Mouse (Mus musculus) intestine, embryonic 15.5 days (tissue): Measurements from ENCODE around the gene Grk6. TPM values are rescaled to one million over a fixed set of nuclear protein-coding genes. Genes with fewer than 3 reads are reported as not detected.
A peak's percentile ranks its signal among the peaks of the same experiment; 100 is the strongest.
"Not testable (repeated sequence)": the region's sequence is repeated elsewhere in the genome, so short reads cannot be mapped to it uniquely, and the experiment has no call there.

Experiments
- ATAC-seq: fragments of 200-750 bp; cut with Nextera tagmentation; 2 replicates; pipeline ENCODE4 v1.8.0; 2017; ENCODE audit warnings: moderate TSS enrichment, moderate library complexity
- H3K27ac ChIP-seq: fragments of 300-500 bp; sonication (generic); 2 replicates; pipeline ENCODE4 v1.5.1; 2015; ENCODE audit warnings: mild to moderate bottlenecking, inconsistent platforms
- H3K27me3 ChIP-seq: fragments of 300-500 bp; sonication (generic); replicated peaks from 2 replicates; pipeline ENCODE4 v1.6.1; 2015; ENCODE audit warnings: inconsistent platforms
- H3K36me3 ChIP-seq: fragments of 300-500 bp; sonication (generic); 2 replicates; pipeline ENCODE4 v1.6.1; 2015; ENCODE audit warnings: inconsistent platforms
- H3K4me1 ChIP-seq: fragments of 300-500 bp; sonication (generic); replicated peaks from 2 replicates; pipeline ENCODE4 v1.6.1; 2015; ENCODE audit warnings: inconsistent platforms
- H3K4me2 ChIP-seq: fragments of 300-500 bp; sonication (generic); replicated peaks from 2 replicates; pipeline ENCODE4 v1.6.1; 2015; ENCODE audit warnings: mild to moderate bottlenecking, inconsistent platforms
- H3K4me3 ChIP-seq: fragments of 300-500 bp; sonication (generic); replicated peaks from 2 replicates; pipeline ENCODE4 v1.5.1; 2015; ENCODE audit warnings: inconsistent platforms
- H3K9ac ChIP-seq: fragments of 300-500 bp; sonication (generic); 2 replicates; pipeline ENCODE4 v1.6.1; 2015; ENCODE audit warnings: inconsistent platforms
- H3K9me3 ChIP-seq: fragments of 300-500 bp; sonication (generic); 2 replicates; pipeline ENCODE4 v1.6.1; 2016; ENCODE audit warnings: inconsistent platforms
- WGBS: fragments of 180-500 bp; shearing (Covaris S2); methylation state at CpG from one replicate; pipeline ENCODE4 v1.1.7; 2015; 5-methylcytosine and 5-hydroxymethylcytosine counted together
- polyA plus RNA-seq: library from polyadenylated mRNA; unstranded; fragments of >200 nt; fragmentation: Nextera tagmentation; extraction: Ambion mirVana; gene quantifications from 2 replicates; pipeline ENCODE4 v1.2.1, GENCODE M21; 2015

The Grk6 gene
- polyA plus RNA-seq, 1 experiment from 2014 or later = 38.3 TPM

GRCm38 (mm10) chr13:55431889-55432685, 12.8 kb upstream of the Grk6 start:
- ATAC-seq = no peak
- WGBS = 69% methylated on average over 10 of the region's 10 CpGs
- no peaks in the 10 kb centered on the region for H3K27me3 ChIP-seq

GRCm38 (mm10) chr13:55437111-55437629, 7.7 kb upstream of the Grk6 start:
- not testable (repeated sequence) for H3K36me3 ChIP-seq, H3K4me3 ChIP-seq, H3K27me3 ChIP-seq, ATAC-seq, H3K9me3 ChIP-seq, H3K4me1 ChIP-seq, H3K9ac ChIP-seq, H3K4me2 ChIP-seq, H3K27ac ChIP-seq
- WGBS = 85% methylated on average over 15 of the region's 15 CpGs

More at GRCm38 (mm10) chr13:55431889-55432685, 12.8 kb upstream of the Grk6 start:
- Histone ChIP-seq H3K27ac (no peak overlapping the region), H3K4me1 (no peaks in the 10 kb centered on the region), H3K4me2 (no peak overlapping the region), H3K9ac (no peak overlapping the region), H3K4me3 (no peak overlapping the region), H3K36me3 (no peaks in the 10 kb centered on the region), H3K9me3 (no peaks in the 10 kb centered on the region)

- peak overlapping the region; percentile 99 for H3K27ac ChIP-seq
- peak overlapping the region; percentile 55 for H3K9ac ChIP-seq
- ATAC-seq = no peak
- WGBS = 34% methylated on average over 9 of the region's 9 CpGs
- peaks cover 28% of the 10 kb centered on the region for H3K4me1 ChIP-seq
- no peaks in the 10 kb centered on the region for H3K9me3 ChIP-seq
- no peaks in the 10 kb centered on the region for H3K36me3 ChIP-seq
- peak overlapping the region; percentile 81 for H3K4me3 ChIP-seq
- peak overlapping the region; percentile 80 for H3K4me2 ChIP-seq
- no peaks in the 10 kb centered on the region for H3K27me3 ChIP-seq
These were observed 1.0 kb upstream of the Grk6 start for GRCm38 (mm10) chr13:55443799-55444285.

GRCm38 (mm10) chr13:55444286-55444936, 461 bp upstream of the Grk6 start:
- Histone ChIP-seq H3K9ac (peak overlapping the region; percentile 55), H3K27ac (peak overlapping the region; percentile 99), H3K4me3 (peak overlapping the region; percentile 81), H3K4me1 (peaks cover 28% of the 10 kb centered on the region), H3K9me3 (no peaks in the 10 kb centered on the region), H3K4me2 (peak overlapping the region; percentile 80), H3K27me3 (no peaks in the 10 kb centered on the region), H3K36me3 (no peaks in the 10 kb centered on the region)
- peak; percentile 83 for ATAC-seq
- WGBS = 1% methylated on average over 33 of the region's 33 CpGs

GRCm38 (mm10) chr13:55445361-55446091, 654 bp downstream of the Grk6 start:
- peak overlapping the region; percentile 95 for H3K9ac ChIP-seq
- no peaks in the 10 kb centered on the region for H3K9me3 ChIP-seq
- peaks cover 28% of the 10 kb centered on the region for H3K4me1 ChIP-seq
- peak overlapping the region; percentile 99 for H3K27ac ChIP-seq
- H3K36me3 ChIP-seq = peaks cover 7% of the 10 kb centered on the region
- H3K27me3 ChIP-seq = no peaks in the 10 kb centered on the region
- under 1% methylated on average over 64 of the region's 66 CpGs for WGBS
- peak overlapping the region; percentile 81 for H3K4me3 ChIP-seq
- H3K4me2 ChIP-seq = peak overlapping the region; percentile 84
- ATAC-seq = no peak

- H3K9me3 ChIP-seq = no peaks in the 10 kb centered on the region
- H3K9ac ChIP-seq = peak overlapping the region; percentile 95; the same call in 1 of the 2 replicates
- no peaks in the 10 kb centered on the region for H3K27me3 ChIP-seq
- ATAC-seq = 0 out of 2 replicates have a peak, but pooled peaks have one; percentile 1
- H3K4me2 ChIP-seq = peak overlapping the region; percentile 84
- H3K36me3 ChIP-seq = peaks cover 17% of the 10 kb centered on the region
- WGBS = 71% methylated on average over 6 of the region's 6 CpGs
- peaks cover 28% of the 10 kb centered on the region for H3K4me1 ChIP-seq
- 0 out of 2 replicates have a peak overlapping the region, but pooled peaks have one; percentile 99 for H3K27ac ChIP-seq
- peak overlapping the region; percentile 81; the same call in 1 of the 2 replicates for H3K4me3 ChIP-seq
These were observed 1.7 kb downstream of the Grk6 start for GRCm38 (mm10) chr13:55446483-55447105.

GRCm38 (mm10) chr13:55447543-55447943, 2.7 kb downstream of the Grk6 start:
- Histone ChIP-seq H3K4me1 (peaks cover 28% of the 10 kb centered on the region), H3K4me2 (peak overlapping the region; percentile 84; the same call in 1 of the 2 replicates), H3K27me3 (no peaks in the 10 kb centered on the region), H3K9me3 (no peaks in the 10 kb centered on the region), H3K27ac (no peak overlapping the region), H3K9ac (no peak overlapping the region), H3K4me3 (no peak overlapping the region), H3K36me3 (peaks cover 27% of the 10 kb centered on the region)
- WGBS = 51% methylated on average over 3 of the region's 3 CpGs
- ATAC-seq = no peak

- 93% methylated on average over 5 of the region's 5 CpGs for WGBS
- ATAC-seq = no peak
- no peak overlapping the region for H3K4me3 ChIP-seq
- H3K27me3 ChIP-seq = no peaks in the 10 kb centered on the region
- H3K4me2 ChIP-seq = no peak overlapping the region
- no peak overlapping the region for H3K27ac ChIP-seq
- H3K9ac ChIP-seq = no peak overlapping the region
- H3K4me1 ChIP-seq = peaks cover 28% of the 10 kb centered on the region
- H3K9me3 ChIP-seq = no peaks in the 10 kb centered on the region
- H3K36me3 ChIP-seq = peaks cover 32% of the 10 kb centered on the region
These were observed 3.3 kb downstream of the Grk6 start for GRCm38 (mm10) chr13:55448131-55448530.

GRCm38 (mm10) chr13:55449205-55449604, 4.3 kb downstream of the Grk6 start:
- 92% methylated on average over 9 of the region's 9 CpGs for WGBS

GRCm38 (mm10) chr13:55449679-55450441, 5.0 kb downstream of the Grk6 start:
- no peak overlapping the region for H3K27ac ChIP-seq
- no peak overlapping the region for H3K4me3 ChIP-seq
- H3K4me1 ChIP-seq = peaks cover 21% of the 10 kb centered on the region
- H3K9me3 ChIP-seq = no peaks in the 10 kb centered on the region
- ATAC-seq = no peak
- peaks cover 43% of the 10 kb centered on the region for H3K36me3 ChIP-seq
- no peaks in the 10 kb centered on the region for H3K27me3 ChIP-seq
- 84% methylated on average over 17 of the region's 17 CpGs for WGBS
- H3K9ac ChIP-seq = no peak overlapping the region
- no peak overlapping the region for H3K4me2 ChIP-seq

More at GRCm38 (mm10) chr13:55449205-55449604, 4.3 kb downstream of the Grk6 start:
- no peak overlapping the region for H3K4me3 ChIP-seq
- no peak overlapping the region for H3K4me2 ChIP-seq
- H3K27me3 ChIP-seq = no peaks in the 10 kb centered on the region
- no peak overlapping the region for H3K9ac ChIP-seq
- H3K4me1 ChIP-seq = peaks cover 21% of the 10 kb centered on the region
- no peaks in the 10 kb centered on the region for H3K9me3 ChIP-seq
- no peak for ATAC-seq
- H3K27ac ChIP-seq = no peak overlapping the region
- peaks cover 38% of the 10 kb centered on the region for H3K36me3 ChIP-seq

GRCm38 (mm10) chr13:55450511-55450980, 5.7 kb downstream of the Grk6 start:
- peaks cover 21% of the 10 kb centered on the region for H3K4me1 ChIP-seq
- H3K4me3 ChIP-seq = no peak overlapping the region
- no peak overlapping the region for H3K9ac ChIP-seq
- WGBS = 92% methylated on average over 11 of the region's 11 CpGs
- H3K9me3 ChIP-seq = no peaks in the 10 kb centered on the region
- H3K36me3 ChIP-seq = peaks cover 45% of the 10 kb centered on the region
- H3K4me2 ChIP-seq = no peak overlapping the region
- ATAC-seq = no peak
- H3K27me3 ChIP-seq = no peaks in the 10 kb centered on the region
- no peak overlapping the region for H3K27ac ChIP-seq
